Mouse (Mus musculus): ENCODE data around the gene Atp8a2. TPM values are rescaled to one million over a fixed set of nuclear protein-coding genes. Genes with fewer than 3 reads are reported as not detected.
"Not testable (repeated sequence)": the region's sequence is repeated elsewhere in the genome, so short reads cannot be mapped to it uniquely, and the experiment has no call there.

The Atp8a2 gene
- polyA plus RNA-seq, 1 experiment from 2014 or later = 0.25 TPM

DNA sequence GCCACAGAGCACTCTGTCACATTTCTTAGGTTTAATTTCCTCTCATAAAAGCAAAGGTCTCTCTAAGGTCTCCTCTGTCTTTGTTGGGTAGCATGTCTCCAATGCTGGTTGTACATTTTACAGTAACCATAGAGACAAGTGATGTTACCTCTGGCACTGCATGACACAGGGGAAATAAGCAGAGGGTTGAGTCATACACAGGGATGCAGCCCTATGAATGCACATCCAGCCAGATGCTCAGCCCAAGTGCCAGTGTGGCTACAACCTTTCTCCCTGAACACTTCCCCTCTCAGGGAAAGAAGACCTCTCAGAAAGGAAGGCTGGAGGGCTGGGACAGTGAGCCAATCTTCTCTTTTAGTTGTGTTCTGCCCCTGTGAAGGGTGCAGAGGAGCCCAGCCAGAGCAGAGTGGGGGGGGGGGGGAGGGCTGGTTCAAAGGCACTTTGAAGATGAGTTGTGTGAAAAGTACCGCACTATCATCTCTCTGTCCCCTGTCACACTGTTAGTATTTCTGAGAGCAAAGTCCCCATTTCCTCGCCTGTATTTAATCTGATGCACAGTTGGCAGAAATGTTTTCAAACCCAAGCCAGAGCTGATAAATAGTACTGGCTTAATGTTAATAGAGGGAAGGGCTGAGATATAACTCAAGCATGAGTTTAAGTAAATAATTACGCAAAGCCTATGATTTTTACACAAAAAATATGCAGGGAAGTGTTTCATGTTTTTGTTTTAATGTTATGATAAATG is 467.5 kb downstream of the Atp8a2 start:
- no peaks in the 10 kb centered on the region for H3K36me3 ChIP-seq (ENCODE audit: insufficient read depth, low read length)
- H3K9me3 ChIP-seq (ENCODE audit: low read length) = no peaks in the 10 kb centered on the region
- H3K4me3 ChIP-seq (ENCODE audit: low read depth, low read length) = no peak overlapping the region
- no peaks in the 10 kb centered on the region for H3K27me3 ChIP-seq (replicated peaks; ENCODE audit: insufficient read depth, low read length)
- H3K4me1 ChIP-seq (ENCODE audit: insufficient read depth, low read depth, low read length) = no peaks in the 10 kb centered on the region
- no peak overlapping the region for H3K27ac ChIP-seq (ENCODE audit: low read length)
- peak; percentile 57 for ATAC-seq
- no peak overlapping the region for H3K9ac ChIP-seq (replicated peaks; ENCODE audit: low read depth)
- DNase-seq (ENCODE audit: low spot score) = no peak
- TF ChIP-seq EP300 (IDR thresholded peaks at IDR 0.05) (no peak), CTCF (IDR thresholded peaks at IDR 0.05) (no peak)
- WGBS = 49% methylated on average over 3 of the region's 3 CpGs
- H3K4me2 ChIP-seq (replicated peaks; ENCODE audit: low read depth, low read length) = no peak overlapping the region

DNA sequence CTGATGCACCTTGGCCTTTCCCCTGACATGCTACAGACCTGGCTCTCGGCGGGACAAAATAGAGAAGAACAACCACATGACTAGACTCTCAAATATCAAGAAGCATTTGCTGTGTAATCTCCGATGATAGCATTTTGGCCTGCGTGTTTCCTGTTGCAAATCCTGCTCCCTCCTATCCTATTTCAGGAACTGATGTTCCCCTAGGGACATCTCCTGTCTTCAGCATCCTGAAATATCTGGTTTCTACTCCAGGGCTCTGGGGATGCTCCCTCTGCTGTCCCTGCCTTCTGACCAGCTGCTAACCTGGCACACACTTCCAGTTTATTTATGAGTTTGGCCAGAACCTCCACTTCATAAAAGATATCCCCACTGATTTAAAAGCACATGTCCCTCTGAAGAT is 470.0 kb downstream of the Atp8a2 start:
- no peaks in the 10 kb centered on the region for H3K27me3 ChIP-seq (replicated peaks; ENCODE audit: insufficient read depth, low read length)
- no peak overlapping the region for H3K4me3 ChIP-seq (ENCODE audit: low read depth, low read length)
- H3K4me2 ChIP-seq (replicated peaks; ENCODE audit: low read depth, low read length) = no peak overlapping the region
- H3K36me3 ChIP-seq (ENCODE audit: insufficient read depth, low read length) = no peaks in the 10 kb centered on the region
- ATAC-seq = no peak
- no peak overlapping the region for H3K9ac ChIP-seq (replicated peaks; ENCODE audit: low read depth)
- TF ChIP-seq CTCF (IDR thresholded peaks at IDR 0.05) (no peak), EP300 (IDR thresholded peaks at IDR 0.05) (no peak)
- H3K9me3 ChIP-seq (ENCODE audit: low read length) = no peaks in the 10 kb centered on the region
- no peaks in the 10 kb centered on the region for H3K4me1 ChIP-seq (ENCODE audit: insufficient read depth, low read depth, low read length)
- WGBS = 76% methylated on average over 4 of the region's 4 CpGs
- no peak overlapping the region for H3K27ac ChIP-seq (ENCODE audit: low read length)
- DNase-seq (ENCODE audit: low spot score) = no peak

DNA sequence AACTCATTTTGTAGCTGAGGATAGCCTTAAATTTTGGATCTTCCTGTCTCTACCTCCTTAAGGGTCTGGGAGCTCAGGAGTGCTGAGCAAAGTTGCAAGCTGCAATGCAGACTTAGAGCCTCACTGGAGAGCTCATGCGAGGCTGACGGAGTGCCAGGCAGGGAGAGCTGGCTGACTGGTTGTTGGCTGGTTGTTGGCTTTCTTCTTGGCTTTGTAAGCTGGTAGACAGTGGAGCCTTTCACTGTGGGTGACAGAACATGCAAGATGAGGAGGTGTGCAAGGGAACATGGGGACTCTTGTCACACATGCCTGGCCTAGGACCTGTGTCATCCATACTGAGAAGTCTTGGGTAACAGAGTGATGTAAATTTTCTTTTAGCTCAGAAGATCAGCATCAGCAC is 473.8 kb downstream of the Atp8a2 start:
- Histone ChIP-seq H3K4me3 (ENCODE audit: low read depth, low read length) (no peak overlapping the region), H3K4me1 (ENCODE audit: insufficient read depth, low read depth, low read length) (no peaks in the 10 kb centered on the region), H3K9ac (replicated peaks; ENCODE audit: low read depth) (no peak overlapping the region), H3K4me2 (replicated peaks; ENCODE audit: low read depth, low read length) (no peak overlapping the region), H3K9me3 (ENCODE audit: low read length) (no peaks in the 10 kb centered on the region), H3K27ac (ENCODE audit: low read length) (no peak overlapping the region), H3K36me3 (ENCODE audit: insufficient read depth, low read length) (no peaks in the 10 kb centered on the region), H3K27me3 (replicated peaks; ENCODE audit: insufficient read depth, low read length) (no peaks in the 10 kb centered on the region)
- TF ChIP-seq CTCF (IDR thresholded peaks at IDR 0.05) (no peak), EP300 (IDR thresholded peaks at IDR 0.05) (no peak)
- ATAC-seq (no peak), DNase-seq (ENCODE audit: low spot score) (no peak)
- 68% methylated on average over 2 of the region's 2 CpGs for WGBS

DNA sequence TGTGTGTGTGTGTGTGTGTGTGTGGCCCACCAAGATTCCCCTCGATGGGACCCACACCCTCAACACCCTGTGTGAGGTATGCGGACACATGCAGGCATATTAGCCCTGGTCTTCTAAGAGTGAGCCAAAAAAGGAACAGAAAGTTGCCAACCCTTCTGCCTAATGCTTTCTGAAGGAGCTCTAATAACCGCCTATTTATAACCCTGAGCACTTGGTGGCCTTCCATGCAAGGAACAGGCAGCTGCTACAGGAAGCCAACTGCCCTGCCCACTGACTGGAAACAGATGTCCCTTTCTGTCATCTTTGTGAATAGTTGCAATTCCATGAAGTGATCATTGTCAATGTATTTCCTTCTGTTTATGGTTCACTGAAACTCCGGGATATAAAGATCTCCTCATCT is 475.0 kb downstream of the Atp8a2 start:
- no peak for TF ChIP-seq EP300 (IDR thresholded peaks at IDR 0.05)
- no peak for TF ChIP-seq CTCF (IDR thresholded peaks at IDR 0.05)

DNA sequence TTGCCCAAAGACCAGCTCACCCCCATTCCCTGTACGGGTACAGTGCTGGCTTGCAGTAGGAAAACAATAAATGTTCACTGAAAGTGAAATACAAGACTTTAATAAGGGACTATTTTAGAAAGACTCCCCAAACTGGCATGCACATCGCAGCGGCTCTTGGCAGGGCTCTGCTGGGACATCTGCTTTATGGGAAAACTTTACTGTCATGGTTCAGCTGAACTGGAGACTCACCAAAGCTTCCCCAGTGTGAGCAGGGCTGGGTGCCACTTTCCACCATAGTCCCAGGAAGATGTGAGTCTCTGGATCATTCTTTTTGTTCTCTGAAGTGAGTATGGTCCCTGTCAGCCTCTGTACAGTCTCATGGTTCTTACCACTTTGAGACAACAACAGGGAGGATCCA is 475.6 kb downstream of the Atp8a2 start:
- H3K4me3 ChIP-seq (ENCODE audit: low read depth, low read length) = no peak overlapping the region
- DNase-seq (ENCODE audit: low spot score) (no peak), ATAC-seq (no peak)
- H3K9ac ChIP-seq (replicated peaks; ENCODE audit: low read depth) = no peak overlapping the region
- H3K27me3 ChIP-seq (replicated peaks; ENCODE audit: insufficient read depth, low read length) = no peaks in the 10 kb centered on the region
- no peak overlapping the region for H3K27ac ChIP-seq (ENCODE audit: low read length)
- WGBS = 63% methylated on average over 3 of the region's 3 CpGs
- H3K9me3 ChIP-seq (ENCODE audit: low read length) = no peaks in the 10 kb centered on the region
- H3K4me1 ChIP-seq (ENCODE audit: insufficient read depth, low read depth, low read length) = no peaks in the 10 kb centered on the region
- no peak overlapping the region for H3K4me2 ChIP-seq (replicated peaks; ENCODE audit: low read depth, low read length)
- no peaks in the 10 kb centered on the region for H3K36me3 ChIP-seq (ENCODE audit: insufficient read depth, low read length)
- no peak for TF ChIP-seq CTCF (IDR thresholded peaks at IDR 0.05)
- TF ChIP-seq EP300 (IDR thresholded peaks at IDR 0.05) = no peak

More for the DNA sequence above, 475.0 kb downstream of the Atp8a2 start:
- Histone ChIP-seq H3K4me3 (ENCODE audit: low read depth, low read length) (no peak overlapping the region), H3K9me3 (ENCODE audit: low read length) (no peaks in the 10 kb centered on the region), H3K4me1 (ENCODE audit: insufficient read depth, low read depth, low read length) (no peaks in the 10 kb centered on the region), H3K27ac (ENCODE audit: low read length) (no peak overlapping the region), H3K9ac (replicated peaks; ENCODE audit: low read depth) (no peak overlapping the region), H3K4me2 (replicated peaks; ENCODE audit: low read depth, low read length) (no peak overlapping the region), H3K27me3 (replicated peaks; ENCODE audit: insufficient read depth, low read length) (no peaks in the 10 kb centered on the region), H3K36me3 (ENCODE audit: insufficient read depth, low read length) (no peaks in the 10 kb centered on the region)
- peak; percentile 59 for DNase-seq (ENCODE audit: low spot score)
- peak; percentile 56 for ATAC-seq
- 44% methylated on average over 4 of the region's 4 CpGs for WGBS

DNA sequence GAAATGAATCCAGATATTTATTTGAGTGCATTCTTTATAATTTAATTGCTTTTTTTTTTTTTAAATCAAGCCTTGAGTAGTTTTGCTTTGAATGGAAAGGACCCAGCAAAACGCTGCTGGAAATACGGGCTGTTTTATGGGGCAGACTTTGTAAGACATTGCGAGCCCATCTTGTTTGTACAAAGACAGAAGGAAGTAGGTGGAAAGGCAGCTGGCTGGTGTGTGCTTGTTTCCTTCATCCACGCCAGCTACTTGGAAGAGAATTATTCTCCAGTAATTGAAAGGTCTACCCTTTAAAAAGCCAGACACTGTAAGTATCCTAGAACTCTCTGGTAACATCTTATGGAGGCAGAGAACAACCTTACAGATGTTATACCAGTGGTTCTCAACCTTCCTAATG is 476.6 kb downstream of the Atp8a2 start:
- no peak overlapping the region for H3K27ac ChIP-seq (ENCODE audit: low read length)
- no peaks in the 10 kb centered on the region for H3K27me3 ChIP-seq (replicated peaks; ENCODE audit: insufficient read depth, low read length)
- H3K9me3 ChIP-seq (ENCODE audit: low read length) = no peaks in the 10 kb centered on the region
- no peak for DNase-seq (ENCODE audit: low spot score)
- ATAC-seq = no peak
- H3K9ac ChIP-seq (replicated peaks; ENCODE audit: low read depth) = no peak overlapping the region
- H3K4me1 ChIP-seq (ENCODE audit: insufficient read depth, low read depth, low read length) = no peaks in the 10 kb centered on the region
- 89% methylated on average over 4 of the region's 4 CpGs for WGBS
- H3K4me3 ChIP-seq (ENCODE audit: low read depth, low read length) = no peak overlapping the region
- TF ChIP-seq EP300 (IDR thresholded peaks at IDR 0.05) (no peak), CTCF (IDR thresholded peaks at IDR 0.05) (no peak)
- H3K36me3 ChIP-seq (ENCODE audit: insufficient read depth, low read length) = no peaks in the 10 kb centered on the region
- H3K4me2 ChIP-seq (replicated peaks; ENCODE audit: low read depth, low read length) = no peak overlapping the region

DNA sequence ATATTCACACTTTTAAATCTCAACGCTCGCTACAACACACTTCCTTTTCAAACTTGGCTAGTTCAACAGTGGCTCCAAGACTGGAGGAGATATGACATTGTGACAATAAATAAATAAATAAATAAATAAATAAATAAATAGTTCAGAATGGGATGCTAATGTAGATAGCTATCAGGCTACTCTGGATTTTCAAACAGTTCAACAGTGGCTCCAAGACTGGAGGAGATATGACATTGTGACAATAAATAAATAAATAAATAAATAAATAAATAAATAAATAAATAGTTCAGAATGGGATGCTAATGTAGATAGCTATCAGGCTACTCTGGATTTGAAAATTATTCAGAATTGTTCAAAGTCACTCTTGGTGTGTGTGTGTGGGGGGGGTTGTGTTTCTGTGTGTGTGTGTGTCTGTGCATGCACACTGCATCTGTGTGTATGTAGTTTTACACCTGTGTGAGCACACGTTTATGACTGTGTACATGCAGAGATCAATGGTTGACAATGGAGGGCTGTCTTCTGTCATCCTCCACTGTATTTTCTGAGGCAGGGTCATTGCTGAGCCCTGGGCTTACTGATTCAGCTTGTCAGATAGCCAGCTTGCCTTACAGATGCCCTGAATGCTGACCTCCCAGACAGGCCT is 480.4 kb downstream of the Atp8a2 start:
- H3K9ac ChIP-seq (replicated peaks; ENCODE audit: low read depth); H3K27me3 ChIP-seq (replicated peaks; ENCODE audit: insufficient read depth, low read length); H3K9me3 ChIP-seq (ENCODE audit: low read length); DNase-seq (ENCODE audit: low spot score); H3K4me2 ChIP-seq (replicated peaks; ENCODE audit: low read depth, low read length); H3K4me3 ChIP-seq (ENCODE audit: low read depth, low read length); H3K4me1 ChIP-seq (ENCODE audit: insufficient read depth, low read depth, low read length); ATAC-seq; H3K36me3 ChIP-seq (ENCODE audit: insufficient read depth, low read length); H3K27ac ChIP-seq (ENCODE audit: low read length): not testable (repeated sequence)
- WGBS = 56% methylated on average over 3 of the region's 3 CpGs

Measured in lung, postnatal 0 days (tissue).